Mouse (Mus musculus): ENCODE measurements around the gene Mtss1l. TPM values are rescaled to one million over a fixed set of nuclear protein-coding genes. Genes with fewer than 3 reads are reported as not detected.
A peak's percentile ranks its signal among the peaks of the same experiment; 100 is the strongest.

The Mtss1l gene
- polyA plus RNA-seq, 1 experiment: 161 TPM

GRCm38 (mm10) chr8:110731346-110731859 is 10.1 kb downstream of the Mtss1l start:
- Histone ChIP-seq H3K27ac (ENCODE audit: insufficient read depth, low read length) (0 out of 2 replicates have a peak overlapping the region, but pooled peaks have one; percentile 14), H3K4me1 (ENCODE audit: control insufficient read depth, insufficient read depth, low read length) (no peaks in the 10 kb centered on the region), H3K4me3 (ENCODE audit: insufficient read depth, low read length) (no peak overlapping the region)
- TF ChIP-seq CTCF (IDR thresholded peaks at IDR 0.05; ENCODE audit: extremely low read depth, insufficient read depth, low read length) (no peak), POLR2A (IDR thresholded peaks at IDR 0.05; ENCODE audit: extremely low read depth, insufficient read depth, low read length) (0 out of 2 replicates have a peak, but pooled peaks have one; percentile 24)

GRCm38 (mm10) chr8:110733036-110733435 is 11.8 kb downstream of the Mtss1l start:
- TF ChIP-seq CTCF (IDR thresholded peaks at IDR 0.05; ENCODE audit: extremely low read depth, insufficient read depth, low read length): no peak
- TF ChIP-seq POLR2A (IDR thresholded peaks at IDR 0.05; ENCODE audit: extremely low read depth, insufficient read depth, low read length): no peak
- H3K4me3 ChIP-seq (ENCODE audit: insufficient read depth, low read length): no peak overlapping the region

GRCm38 (mm10) chr8:110738591-110739195 is 17.4 kb downstream of the Mtss1l start:
- Histone ChIP-seq H3K4me3 (ENCODE audit: insufficient read depth, low read length) (no peak overlapping the region), H3K4me1 (ENCODE audit: control insufficient read depth, insufficient read depth, low read length) (no peaks in the 10 kb centered on the region), H3K27ac (ENCODE audit: insufficient read depth, low read length) (no peak overlapping the region)
- no peak for TF ChIP-seq CTCF (IDR thresholded peaks at IDR 0.05; ENCODE audit: extremely low read depth, insufficient read depth, low read length)
- no peak for TF ChIP-seq POLR2A (IDR thresholded peaks at IDR 0.05; ENCODE audit: extremely low read depth, insufficient read depth, low read length)

More at GRCm38 (mm10) chr8:110733036-110733435, 11.8 kb downstream of the Mtss1l start:
- Histone ChIP-seq H3K27ac (ENCODE audit: insufficient read depth, low read length) (no peak overlapping the region), H3K4me1 (ENCODE audit: control insufficient read depth, insufficient read depth, low read length) (no peaks in the 10 kb centered on the region)

- TF ChIP-seq POLR2A (IDR thresholded peaks at IDR 0.05; ENCODE audit: extremely low read depth, insufficient read depth, low read length): no peak
- TF ChIP-seq CTCF (IDR thresholded peaks at IDR 0.05; ENCODE audit: extremely low read depth, insufficient read depth, low read length): no peak
- no peak overlapping the region for H3K27ac ChIP-seq (ENCODE audit: insufficient read depth, low read length)
- H3K4me1 ChIP-seq (ENCODE audit: control insufficient read depth, insufficient read depth, low read length): no peaks in the 10 kb centered on the region
- H3K4me3 ChIP-seq (ENCODE audit: insufficient read depth, low read length): no peak overlapping the region
These were observed 19.4 kb downstream of the Mtss1l start for GRCm38 (mm10) chr8:110740629-110741175.

DNA sequence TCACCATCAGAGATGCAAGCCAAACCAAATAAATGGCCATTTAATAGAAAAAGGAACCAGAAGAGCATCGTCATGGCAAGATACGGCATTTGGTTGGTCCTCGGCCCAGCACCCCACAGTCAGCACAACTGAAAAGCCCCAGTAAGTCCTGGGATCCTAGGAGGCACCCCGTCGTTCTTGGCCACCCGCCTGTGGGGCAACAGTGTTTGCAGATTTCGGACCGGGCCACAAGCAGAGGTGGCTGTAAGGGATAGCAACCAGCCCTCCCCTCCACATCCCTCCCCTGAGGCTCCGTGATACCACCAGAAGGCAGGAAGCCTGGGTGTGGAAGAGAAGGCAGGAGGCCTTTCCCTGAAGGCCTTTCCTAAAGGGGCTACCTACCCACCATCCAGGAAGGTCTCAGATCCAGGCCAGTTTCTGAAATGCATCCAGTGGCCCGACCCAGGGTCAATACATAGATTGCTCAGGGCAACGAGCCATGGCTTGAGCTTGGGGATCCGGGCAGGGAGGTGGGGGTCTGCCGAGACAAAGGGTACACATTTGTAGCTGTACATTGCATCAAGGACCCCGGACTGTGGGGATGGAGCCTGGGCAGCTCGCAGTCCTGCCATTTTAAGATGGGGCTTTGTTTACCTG is 20.7 kb downstream of the Mtss1l start:
- TF ChIP-seq POLR2A (IDR thresholded peaks at IDR 0.05; ENCODE audit: extremely low read depth, insufficient read depth, low read length) (no peak), CTCF (IDR thresholded peaks at IDR 0.05; ENCODE audit: extremely low read depth, insufficient read depth, low read length) (no peak)
- H3K4me3 ChIP-seq (ENCODE audit: insufficient read depth, low read length): no peak overlapping the region
- no peaks in the 10 kb centered on the region for H3K4me1 ChIP-seq (ENCODE audit: control insufficient read depth, insufficient read depth, low read length)
- H3K27ac ChIP-seq (ENCODE audit: insufficient read depth, low read length): no peak overlapping the region

DNA sequence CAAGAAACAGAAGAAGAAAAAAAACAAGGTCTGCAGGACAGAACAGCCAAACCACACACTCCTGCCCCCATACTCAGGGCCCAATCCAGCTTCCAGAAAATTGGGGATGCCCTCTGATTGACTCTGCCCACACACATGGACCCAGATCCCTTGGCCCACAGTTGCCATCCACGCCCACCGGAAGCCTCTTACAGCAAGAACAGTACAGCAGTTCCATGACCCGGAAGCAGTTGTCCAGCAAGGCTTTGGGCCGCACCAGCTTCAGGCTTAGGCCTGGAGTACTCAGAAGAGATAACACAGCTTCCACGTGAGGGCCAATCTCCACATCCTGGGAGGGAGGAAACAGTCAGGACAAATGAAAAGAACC is 21.2 kb downstream of the Mtss1l start:
- Histone ChIP-seq H3K4me3 (ENCODE audit: insufficient read depth, low read length) (no peak overlapping the region), H3K4me1 (ENCODE audit: control insufficient read depth, insufficient read depth, low read length) (no peaks in the 10 kb centered on the region), H3K27ac (ENCODE audit: insufficient read depth, low read length) (no peak overlapping the region)
- TF ChIP-seq CTCF (IDR thresholded peaks at IDR 0.05; ENCODE audit: extremely low read depth, insufficient read depth, low read length) (no peak), POLR2A (IDR thresholded peaks at IDR 0.05; ENCODE audit: extremely low read depth, insufficient read depth, low read length) (no peak)

DNA sequence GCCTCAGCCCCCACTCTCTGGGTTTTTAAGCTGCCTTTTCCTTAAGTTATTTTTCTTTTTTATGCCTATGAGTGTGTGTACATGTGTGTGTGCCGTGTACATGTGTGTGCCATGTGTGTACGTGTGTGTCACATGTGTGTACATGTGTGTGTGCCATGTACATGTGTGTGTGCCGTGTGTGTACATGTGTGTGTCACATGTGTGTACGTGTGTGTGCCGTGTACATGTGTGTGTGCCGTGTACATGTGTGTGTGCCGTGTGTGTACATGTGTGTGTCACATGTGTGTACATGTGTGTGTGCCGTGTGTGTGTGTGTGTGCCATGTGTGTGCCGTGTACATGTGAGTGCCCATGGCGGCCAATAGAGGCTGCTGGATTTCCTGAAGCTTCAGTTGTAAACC is 23.9 kb downstream of the Mtss1l start:
- H3K4me1 ChIP-seq (ENCODE audit: control insufficient read depth, insufficient read depth, low read length): no peaks in the 10 kb centered on the region
- TF ChIP-seq POLR2A (IDR thresholded peaks at IDR 0.05; ENCODE audit: extremely low read depth, insufficient read depth, low read length) (no peak), CTCF (IDR thresholded peaks at IDR 0.05; ENCODE audit: extremely low read depth, insufficient read depth, low read length) (no peak)
- no peak overlapping the region for H3K4me3 ChIP-seq (ENCODE audit: insufficient read depth, low read length)

DNA sequence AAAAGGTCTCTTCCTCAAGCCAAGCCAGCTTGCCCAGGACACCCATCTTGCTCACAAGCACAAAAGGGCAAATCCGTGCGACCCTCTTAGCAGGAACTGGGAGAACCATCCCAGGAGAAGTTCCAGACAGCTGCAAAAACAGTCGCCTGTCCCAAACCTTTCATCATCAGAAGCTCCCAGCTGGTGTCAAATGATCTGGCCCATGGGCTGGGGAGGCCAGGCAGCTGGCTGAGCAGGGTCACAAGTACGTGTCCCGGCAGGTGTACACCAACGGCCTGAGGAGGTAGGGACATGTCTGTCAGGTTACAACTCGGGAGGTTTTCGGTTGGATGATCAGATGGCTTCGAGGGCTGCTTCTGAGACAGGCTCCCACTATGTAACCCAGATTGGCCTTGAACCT is 25.4 kb downstream of the Mtss1l start:
- Histone ChIP-seq H3K4me1 (ENCODE audit: control insufficient read depth, insufficient read depth, low read length) (no peaks in the 10 kb centered on the region), H3K27ac (ENCODE audit: insufficient read depth, low read length) (no peak overlapping the region), H3K4me3 (ENCODE audit: insufficient read depth, low read length) (no peak overlapping the region)
- TF ChIP-seq POLR2A (IDR thresholded peaks at IDR 0.05; ENCODE audit: extremely low read depth, insufficient read depth, low read length): no peak
- no peak for TF ChIP-seq CTCF (IDR thresholded peaks at IDR 0.05; ENCODE audit: extremely low read depth, insufficient read depth, low read length)

More for the DNA sequence above, 23.9 kb downstream of the Mtss1l start:
- no peak overlapping the region for H3K27ac ChIP-seq (ENCODE audit: insufficient read depth, low read length)

GRCm38 (mm10) chr8:110749500-110750170 is 28.4 kb downstream of the Mtss1l start:
- Histone ChIP-seq H3K27ac (ENCODE audit: insufficient read depth, low read length) (no peak overlapping the region), H3K4me3 (ENCODE audit: insufficient read depth, low read length) (no peak overlapping the region), H3K4me1 (ENCODE audit: control insufficient read depth, insufficient read depth, low read length) (no peaks in the 10 kb centered on the region)
- TF ChIP-seq POLR2A (IDR thresholded peaks at IDR 0.05; ENCODE audit: extremely low read depth, insufficient read depth, low read length): no peak
- TF ChIP-seq CTCF (IDR thresholded peaks at IDR 0.05; ENCODE audit: extremely low read depth, insufficient read depth, low read length): peak; percentile 58; the same call in 1 of the 2 replicates
